Mouse (Mus musculus) bone marrow macrophage, adult 2 months (primary cell): ENCODE results near the gene Adat3. TPM values are rescaled to one million over a fixed set of nuclear protein-coding genes. Genes with fewer than 3 reads are reported as not detected.
A peak's percentile ranks its signal among the peaks of the same experiment; 100 is the strongest.

Experiments
- H3K27ac ChIP-seq: 2 replicates; pipeline ENCODE4 v1.5.1; 2012; ENCODE audit warnings: low read depth, low read length; ENCODE audit not compliant: insufficient read depth
- H3K4me1 ChIP-seq: 2 replicates; pipeline ENCODE4 v1.6.1; 2012; ENCODE audit warnings: low read length; ENCODE audit not compliant: control insufficient read depth, insufficient read depth
- H3K4me3 ChIP-seq: 2 replicates; pipeline ENCODE4 v1.5.1; 2012; ENCODE audit warnings: mild to moderate bottlenecking, low read length, moderate library complexity; ENCODE audit not compliant: insufficient read depth
- CTCF ChIP-seq: IDR thresholded peaks from 2 replicates; pipeline ENCODE4 v1.5.1; 2012; ENCODE audit warnings: low read depth, mild to moderate bottlenecking, low read length, moderate library complexity
- POLR2A ChIP-seq: IDR thresholded peaks from 2 replicates; pipeline ENCODE4 v1.6.1; 2012; ENCODE audit warnings: mild to moderate bottlenecking, low read depth, low read length, borderline replicate concordance
- polyA plus RNA-seq: library from polyadenylated mRNA; stranded (reverse); fragments of >200 nt; gene quantifications from 2 replicates; pipeline ENCODE4 v1.2.4, GENCODE M21; 2012; ENCODE audit not compliant: missing spikeins, insufficient read depth, insufficient read length

Gene Adat3
- polyA plus RNA-seq, result 2.2 and 3.2 TPM in 2 replicates

- no peak for TF ChIP-seq CTCF
- no peak for TF ChIP-seq POLR2A
- Histone ChIP-seq H3K4me3 (peak within 1 kb of the TSS; percentile 96), H3K4me1 (peaks cover 21% of the 10 kb centered on the region), H3K27ac (peak within 1 kb of the TSS; percentile 86)
Observed at GRCm38 (mm10) chr10:80602698-80603325, at the start of gene Adat3, which contains the start of gene Scamp4. Gene Adat3, plus strand, starts transcription at chr10:80602880. Gene Scamp4, plus strand, starts transcription at chr10:80602872.

GRCm38 (mm10) chr10:80553575-80553974 is 49.1 kb upstream of the Adat3 start:
- no peak overlapping the region for H3K4me3 ChIP-seq
- H3K27ac ChIP-seq, result no peak overlapping the region
- no peak for TF ChIP-seq CTCF
- peaks cover 11% of the 10 kb centered on the region for H3K4me1 ChIP-seq

GRCm38 (mm10) chr10:80553997-80554396 is 48.7 kb upstream of the Adat3 start:
- no peak overlapping the region for H3K4me3 ChIP-seq
- H3K27ac ChIP-seq, result no peak overlapping the region
- H3K4me1 ChIP-seq, result peaks cover 15% of the 10 kb centered on the region
- TF ChIP-seq CTCF (no peak), POLR2A (no peak)

GRCm38 (mm10) chr10:80557346-80557965 is 45.2 kb upstream of the Adat3 start:
- peak; percentile 80 for TF ChIP-seq CTCF
- TF ChIP-seq POLR2A, result no peak
- no peak overlapping the region for H3K27ac ChIP-seq
- H3K4me1 ChIP-seq, result peaks cover 27% of the 10 kb centered on the region
- no peak overlapping the region for H3K4me3 ChIP-seq

GRCm38 (mm10) chr10:80559431-80559830 is 43.2 kb upstream of the Adat3 start:
- Histone ChIP-seq H3K27ac (no peak overlapping the region), H3K4me3 (peak overlapping the region; percentile 11; the same call in 1 of the 2 replicates), H3K4me1 (peaks cover 28% of the 10 kb centered on the region)
- no peak for TF ChIP-seq CTCF

GRCm38 (mm10) chr10:80560621-80561020 is 42.1 kb upstream of the Adat3 start:
- Histone ChIP-seq H3K4me3 (peak overlapping the region; percentile 100), H3K27ac (peak overlapping the region; percentile 46), H3K4me1 (peaks cover 28% of the 10 kb centered on the region)
- TF ChIP-seq CTCF, result no peak
- TF ChIP-seq POLR2A, result no peak

GRCm38 (mm10) chr10:80561116-80561944 is 41.4 kb upstream of the Adat3 start, which contains the start of gene Rexo1:
Gene Rexo1, minus strand, starts transcription at chr10:80561560.
- peak within 1 kb of the TSS; percentile 86 for H3K27ac ChIP-seq
- peaks cover 28% of the 10 kb centered on the region for H3K4me1 ChIP-seq
- TF ChIP-seq POLR2A (peak; percentile 28; the same call in 1 of the 2 replicates), CTCF (peak; percentile 79)
- H3K4me3 ChIP-seq, result peak within 1 kb of the TSS; percentile 100

GRCm38 (mm10) chr10:80566375-80567092 is 36.1 kb upstream of the Adat3 start:
- H3K27ac ChIP-seq, result no peak overlapping the region
- H3K4me3 ChIP-seq, result no peak overlapping the region
- peaks cover 24% of the 10 kb centered on the region for H3K4me1 ChIP-seq
- TF ChIP-seq POLR2A (no peak), CTCF (peak; percentile 85)

GRCm38 (mm10) chr10:80568876-80569275 is 33.8 kb upstream of the Adat3 start:
- no peak overlapping the region for H3K27ac ChIP-seq
- peaks cover 23% of the 10 kb centered on the region for H3K4me1 ChIP-seq
- no peak for TF ChIP-seq POLR2A
- no peak for TF ChIP-seq CTCF
- H3K4me3 ChIP-seq, result no peak overlapping the region
